Mouse (Mus musculus): ENCODE results near the gene Slc25a34. TPM values are rescaled to one million over a fixed set of nuclear protein-coding genes. Genes with fewer than 3 reads are reported as not detected.

The Slc25a34 gene
- polyA plus RNA-seq (2014; fragmentation: Nextera tagmentation; extraction: Ambion mirVana), result not detected in 2 replicates

GRCm38 (mm10) chr4:141623666-141624065 lies at the start of gene Slc25a34:
Slc25a34 (minus strand) TSS chr4:141623821.
- Histone ChIP-seq H3K27me3 (ENCODE audit: control insufficient read depth, insufficient read depth, low read length) (no peaks in the 10 kb centered on the region), H3K4me3 (ENCODE audit: low read depth, low read length) (no peak within 1 kb of the TSS), H3K36me3 (ENCODE audit: control insufficient read depth, insufficient read depth, low read length) (peaks cover 25% of the 10 kb centered on the region), H3K4me1 (ENCODE audit: control insufficient read depth, insufficient read depth, low read length) (no peaks in the 10 kb centered on the region), H3K9me3 (ENCODE audit: control insufficient read depth, low read depth, low read length) (no peaks in the 10 kb centered on the region), H3K27ac (ENCODE audit: low read length) (no peak within 1 kb of the TSS), H3K9ac (replicated peaks; ENCODE audit: low read depth, low read length) (no peak within 1 kb of the TSS), H3K4me2 (replicated peaks; ENCODE audit: low read depth, low read length) (no peak within 1 kb of the TSS)
- ATAC-seq (ENCODE audit: insufficient number of reproducible peaks, insufficient read depth, low FRiP score, low read depth), result no peak
- WGBS, result 37% methylated on average over 1 of the region's 1 CpGs

GRCm38 (mm10) chr4:141672325-141672724 lies 48.7 kb upstream of the Slc25a34 start:
- 77% methylated on average over 13 of the region's 13 CpGs for WGBS
- Histone ChIP-seq H3K9ac (replicated peaks; ENCODE audit: low read depth, low read length) (no peak overlapping the region), H3K9me3 (ENCODE audit: control insufficient read depth, low read depth, low read length) (no peaks in the 10 kb centered on the region), H3K27me3 (ENCODE audit: control insufficient read depth, insufficient read depth, low read length) (no peaks in the 10 kb centered on the region), H3K4me2 (replicated peaks; ENCODE audit: low read depth, low read length) (no peak overlapping the region), H3K27ac (ENCODE audit: low read length) (no peak overlapping the region), H3K36me3 (ENCODE audit: control insufficient read depth, insufficient read depth, low read length) (no peaks in the 10 kb centered on the region), H3K4me3 (ENCODE audit: low read depth, low read length) (no peak overlapping the region), H3K4me1 (ENCODE audit: control insufficient read depth, insufficient read depth, low read length) (no peaks in the 10 kb centered on the region)
- no peak for ATAC-seq (ENCODE audit: insufficient number of reproducible peaks, insufficient read depth, low FRiP score, low read depth)

- Histone ChIP-seq H3K9ac (replicated peaks; ENCODE audit: low read depth, low read length) (no peak overlapping the region), H3K27me3 (ENCODE audit: control insufficient read depth, insufficient read depth, low read length) (no peaks in the 10 kb centered on the region), H3K36me3 (ENCODE audit: control insufficient read depth, insufficient read depth, low read length) (no peaks in the 10 kb centered on the region), H3K4me1 (ENCODE audit: control insufficient read depth, insufficient read depth, low read length) (no peaks in the 10 kb centered on the region), H3K4me3 (ENCODE audit: low read depth, low read length) (no peak overlapping the region), H3K27ac (ENCODE audit: low read length) (no peak overlapping the region; the same call in 1 of the 2 replicates), H3K9me3 (ENCODE audit: control insufficient read depth, low read depth, low read length) (no peaks in the 10 kb centered on the region), H3K4me2 (replicated peaks; ENCODE audit: low read depth, low read length) (no peak overlapping the region)
- WGBS, result 55% methylated on average over 4 of the region's 4 CpGs
- no peak for ATAC-seq (ENCODE audit: insufficient number of reproducible peaks, insufficient read depth, low FRiP score, low read depth)
These were observed 47.8 kb upstream of the Slc25a34 start for GRCm38 (mm10) chr4:141671389-141671788.

- Histone ChIP-seq H3K27me3 (ENCODE audit: control insufficient read depth, insufficient read depth, low read length) (no peaks in the 10 kb centered on the region), H3K36me3 (ENCODE audit: control insufficient read depth, insufficient read depth, low read length) (no peaks in the 10 kb centered on the region), H3K4me2 (replicated peaks; ENCODE audit: low read depth, low read length) (no peak overlapping the region), H3K9me3 (ENCODE audit: control insufficient read depth, low read depth, low read length) (no peaks in the 10 kb centered on the region), H3K27ac (ENCODE audit: low read length) (no peak overlapping the region), H3K9ac (replicated peaks; ENCODE audit: low read depth, low read length) (no peak overlapping the region), H3K4me1 (ENCODE audit: control insufficient read depth, insufficient read depth, low read length) (no peaks in the 10 kb centered on the region), H3K4me3 (ENCODE audit: low read depth, low read length) (no peak overlapping the region)
- WGBS, result 83% methylated on average over 18 of the region's 18 CpGs
- ATAC-seq (ENCODE audit: insufficient number of reproducible peaks, insufficient read depth, low FRiP score, low read depth), result no peak
These were observed 46.5 kb upstream of the Slc25a34 start for GRCm38 (mm10) chr4:141669898-141670712.

GRCm38 (mm10) chr4:141664799-141665198 lies 41.2 kb upstream of the Slc25a34 start, which contains the start of gene Plekhm2:
Plekhm2 (minus strand) TSS chr4:141664899.
- H3K4me3 ChIP-seq (ENCODE audit: low read depth, low read length), result peak within 1 kb of the TSS; percentile 86
- peak within 1 kb of the TSS; percentile 55 for H3K27ac ChIP-seq (ENCODE audit: low read length)
- H3K27me3 ChIP-seq (ENCODE audit: control insufficient read depth, insufficient read depth, low read length), result no peaks in the 10 kb centered on the region
- H3K4me2 ChIP-seq (replicated peaks; ENCODE audit: low read depth, low read length), result peak within 1 kb of the TSS; percentile 94
- peaks cover 13% of the 10 kb centered on the region for H3K36me3 ChIP-seq (ENCODE audit: control insufficient read depth, insufficient read depth, low read length)
- peaks cover 14% of the 10 kb centered on the region for H3K4me1 ChIP-seq (ENCODE audit: control insufficient read depth, insufficient read depth, low read length)
- WGBS, result 64% methylated on average over 8 of the region's 8 CpGs
- ATAC-seq (ENCODE audit: insufficient number of reproducible peaks, insufficient read depth, low FRiP score, low read depth), result no peak
- H3K9me3 ChIP-seq (ENCODE audit: control insufficient read depth, low read depth, low read length), result no peaks in the 10 kb centered on the region
- peak within 1 kb of the TSS; percentile 95 for H3K9ac ChIP-seq (replicated peaks; ENCODE audit: low read depth, low read length)

GRCm38 (mm10) chr4:141664011-141664745 lies 40.6 kb upstream of the Slc25a34 start:
- Histone ChIP-seq H3K9ac (replicated peaks; ENCODE audit: low read depth, low read length) (peak overlapping the region; percentile 95), H3K36me3 (ENCODE audit: control insufficient read depth, insufficient read depth, low read length) (peaks cover 13% of the 10 kb centered on the region), H3K27ac (ENCODE audit: low read length) (peak overlapping the region; percentile 55), H3K27me3 (ENCODE audit: control insufficient read depth, insufficient read depth, low read length) (no peaks in the 10 kb centered on the region), H3K9me3 (ENCODE audit: control insufficient read depth, low read depth, low read length) (no peaks in the 10 kb centered on the region), H3K4me1 (ENCODE audit: control insufficient read depth, insufficient read depth, low read length) (peaks cover 14% of the 10 kb centered on the region), H3K4me2 (replicated peaks; ENCODE audit: low read depth, low read length) (peak overlapping the region; percentile 94), H3K4me3 (ENCODE audit: low read depth, low read length) (peak overlapping the region; percentile 86)
- peak; percentile 82; the same call in 1 of the 2 replicates for ATAC-seq (ENCODE audit: insufficient number of reproducible peaks, insufficient read depth, low FRiP score, low read depth)
- 2% methylated on average over 55 of the region's 60 CpGs for WGBS

GRCm38 (mm10) chr4:141663122-141663931 lies 39.7 kb upstream of the Slc25a34 start:
- WGBS, result 3% methylated on average over 47 of the region's 47 CpGs
- H3K4me1 ChIP-seq (ENCODE audit: control insufficient read depth, insufficient read depth, low read length), result peaks cover 14% of the 10 kb centered on the region
- H3K4me3 ChIP-seq (ENCODE audit: low read depth, low read length), result peak overlapping the region; percentile 86
- no peaks in the 10 kb centered on the region for H3K9me3 ChIP-seq (ENCODE audit: control insufficient read depth, low read depth, low read length)
- peak overlapping the region; percentile 94 for H3K4me2 ChIP-seq (replicated peaks; ENCODE audit: low read depth, low read length)
- peak overlapping the region; percentile 95 for H3K9ac ChIP-seq (replicated peaks; ENCODE audit: low read depth, low read length)
- H3K27ac ChIP-seq (ENCODE audit: low read length), result peak overlapping the region; percentile 27; the same call in 1 of the 2 replicates
- H3K36me3 ChIP-seq (ENCODE audit: control insufficient read depth, insufficient read depth, low read length), result peaks cover 13% of the 10 kb centered on the region
- no peaks in the 10 kb centered on the region for H3K27me3 ChIP-seq (ENCODE audit: control insufficient read depth, insufficient read depth, low read length)
- peak; percentile 15; the same call in 1 of the 2 replicates for ATAC-seq (ENCODE audit: insufficient number of reproducible peaks, insufficient read depth, low FRiP score, low read depth)

- Histone ChIP-seq H3K4me2 (replicated peaks; ENCODE audit: low read depth, low read length) (no peak overlapping the region), H3K9ac (replicated peaks; ENCODE audit: low read depth, low read length) (no peak overlapping the region), H3K27ac (ENCODE audit: low read length) (no peak overlapping the region), H3K4me1 (ENCODE audit: control insufficient read depth, insufficient read depth, low read length) (peaks cover 14% of the 10 kb centered on the region), H3K36me3 (ENCODE audit: control insufficient read depth, insufficient read depth, low read length) (peaks cover 13% of the 10 kb centered on the region), H3K4me3 (ENCODE audit: low read depth, low read length) (no peak overlapping the region), H3K9me3 (ENCODE audit: control insufficient read depth, low read depth, low read length) (no peaks in the 10 kb centered on the region), H3K27me3 (ENCODE audit: control insufficient read depth, insufficient read depth, low read length) (no peaks in the 10 kb centered on the region)
- no peak for ATAC-seq (ENCODE audit: insufficient number of reproducible peaks, insufficient read depth, low FRiP score, low read depth)
- WGBS, result 91% methylated on average over 11 of the region's 11 CpGs
These were observed 37.3 kb upstream of the Slc25a34 start for GRCm38 (mm10) chr4:141660884-141661283.
